Mouse (Mus musculus) MEL (cell line): ENCODE measurements around the gene Plekho1.

ENCODE experiments used
- CTCF ChIP-seq, 3 experiments: IDR thresholded peaks in 2 of 3; conservative IDR thresholded peaks in 1 of 3; 2 replicates each; pipeline ENCODE4 v1.5.1; 2011 to 2012; ENCODE audit warnings: low read length in 3 of 3, low read depth in 2 of 3, mild to moderate bottlenecking in 2 of 3, improper control_type of control experiment in 1 of 3, inconsistent platforms in 1 of 3, mixed read lengths in 1 of 3, moderate library complexity in 1 of 3; ENCODE audit not compliant: control insufficient read depth in 1 of 3, insufficient read depth in 1 of 3, poor library complexity in 1 of 3, severe bottlenecking in 1 of 3
- POLR2A ChIP-seq, 2 experiments: IDR thresholded peaks; 2 replicates each; pipeline ENCODE4 v1.6.1; 2011 to 2012; ENCODE audit warnings: low read length in 2 of 2, mild to moderate bottlenecking in 2 of 2, control low read depth in 1 of 2, improper control_type of control experiment in 1 of 2, low read depth in 1 of 2, moderate library complexity in 1 of 2; ENCODE audit not compliant: control insufficient read depth in 1 of 2, insufficient read depth in 1 of 2, poor library complexity in 1 of 2

DNA sequence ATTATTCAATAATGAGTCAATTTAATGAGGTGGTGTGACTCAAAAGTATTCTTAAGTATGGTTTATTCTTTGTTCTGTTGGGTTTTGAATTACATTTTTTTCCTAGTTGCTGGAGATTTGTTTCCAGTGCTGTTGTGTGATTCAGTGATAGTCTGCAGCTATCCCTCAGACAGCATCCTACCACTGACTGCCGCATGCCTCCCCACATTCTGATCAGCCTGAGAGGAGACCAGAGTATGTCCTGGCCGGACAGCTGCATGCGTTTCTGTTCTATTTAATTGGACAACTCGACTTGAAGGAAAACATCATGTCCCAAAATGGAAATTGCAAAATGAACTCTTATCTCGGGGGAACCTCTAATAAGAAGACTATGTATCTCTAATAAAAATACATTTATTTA, 47.5 kb downstream of the Plekho1 start:
- TF ChIP-seq POLR2A (IDR thresholded peaks at IDR 0.05; ENCODE audit: control insufficient read depth in 1 of 2, insufficient read depth in 1 of 2, low read depth in 1 of 2, low read length in 2 of 2, poor library complexity in 1 of 2): 0 out of 4 replicates have a peak, but pooled peaks of 1 of the 2 experiments have one; percentile 11
- no peak for TF ChIP-seq CTCF (IDR thresholded peaks at IDR 0.05 in 2 of 3, conservative IDR thresholded peaks at IDR 0.05 in 1 of 3; ENCODE audit: control insufficient read depth in 1 of 3, insufficient read depth in 1 of 3, low read depth in 2 of 3, low read length in 3 of 3, poor library complexity in 1 of 3, severe bottlenecking in 1 of 3)
